Mouse (Mus musculus): ENCODE data around the gene Kalrn. TPM values are rescaled to one million over a fixed set of nuclear protein-coding genes. Genes with fewer than 3 reads are reported as not detected.

Kalrn gene
- total RNA-seq, 2 experiments from 2014 or later, result 2.0 to 2.2 TPM

- ATAC-seq (replicated peaks; ENCODE audit: poor library complexity), result no peak
Measured at GRCm38 (mm10) chr16:34228661-34229060, 344.7 kb downstream of the Kalrn start.

- no peak for ATAC-seq (replicated peaks; ENCODE audit: poor library complexity)
Measured at GRCm38 (mm10) chr16:34212160-34212559, 361.2 kb downstream of the Kalrn start.

- no peak for ATAC-seq (replicated peaks; ENCODE audit: poor library complexity)
Measured at GRCm38 (mm10) chr16:34211243-34211642, 362.1 kb downstream of the Kalrn start.

- no peak for ATAC-seq (replicated peaks; ENCODE audit: poor library complexity)
Measured at GRCm38 (mm10) chr16:34208748-34209147, 364.6 kb downstream of the Kalrn start.

- no peak for ATAC-seq (replicated peaks; ENCODE audit: poor library complexity)
Measured at GRCm38 (mm10) chr16:34207972-34208371, 365.4 kb downstream of the Kalrn start.

- no peak for ATAC-seq (replicated peaks; ENCODE audit: poor library complexity)
Measured at GRCm38 (mm10) chr16:34204527-34205139, 368.7 kb downstream of the Kalrn start.

GRCm38 (mm10) chr16:34199543-34199942 lies 373.8 kb downstream of the Kalrn start:
- no peak for ATAC-seq (replicated peaks; ENCODE audit: poor library complexity)

- ATAC-seq (replicated peaks; ENCODE audit: poor library complexity), result peak; percentile 83
Measured at GRCm38 (mm10) chr16:34192959-34193842, 380.1 kb downstream of the Kalrn start.

- no peak for ATAC-seq (replicated peaks; ENCODE audit: poor library complexity)
Measured at GRCm38 (mm10) chr16:34184721-34185120, 388.6 kb downstream of the Kalrn start.

- ATAC-seq (replicated peaks; ENCODE audit: poor library complexity), result no peak
Measured at GRCm38 (mm10) chr16:34183186-34183585, 390.1 kb downstream of the Kalrn start.

- ATAC-seq (replicated peaks; ENCODE audit: poor library complexity), result no peak
Measured at GRCm38 (mm10) chr16:34175625-34176024, 397.7 kb downstream of the Kalrn start.

- ATAC-seq (replicated peaks; ENCODE audit: poor library complexity), result no peak
Measured at GRCm38 (mm10) chr16:34172572-34173181, 400.7 kb downstream of the Kalrn start.

GRCm38 (mm10) chr16:34167042-34167441 lies 406.3 kb downstream of the Kalrn start:
- no peak for ATAC-seq (replicated peaks; ENCODE audit: poor library complexity)

GRCm38 (mm10) chr16:34163086-34163485 lies 410.2 kb downstream of the Kalrn start:
- no peak for ATAC-seq (replicated peaks; ENCODE audit: poor library complexity)

- ATAC-seq (replicated peaks; ENCODE audit: poor library complexity), result no peak
Measured at GRCm38 (mm10) chr16:34159576-34159975, 413.8 kb downstream of the Kalrn start.

GRCm38 (mm10) chr16:34157386-34158135 lies 415.8 kb downstream of the Kalrn start:
- no peak for ATAC-seq (replicated peaks; ENCODE audit: poor library complexity)

- ATAC-seq (replicated peaks; ENCODE audit: poor library complexity), result no peak
Measured at GRCm38 (mm10) chr16:34155696-34156095, 417.6 kb downstream of the Kalrn start.

GRCm38 (mm10) chr16:34154903-34155302 lies 418.4 kb downstream of the Kalrn start:
- no peak for ATAC-seq (replicated peaks; ENCODE audit: poor library complexity)

- no peak for ATAC-seq (replicated peaks; ENCODE audit: poor library complexity)
Measured at GRCm38 (mm10) chr16:34151528-34152071, 421.7 kb downstream of the Kalrn start.

- ATAC-seq (replicated peaks; ENCODE audit: poor library complexity), result no peak
Measured at GRCm38 (mm10) chr16:34141670-34142069, 431.7 kb downstream of the Kalrn start.

GRCm38 (mm10) chr16:34135074-34135473 lies 438.3 kb downstream of the Kalrn start:
- no peak for ATAC-seq (replicated peaks; ENCODE audit: poor library complexity)
